Mouse (Mus musculus): ENCODE measurements around the gene Sorbs1.

The Sorbs1 gene

GRCm38 (mm10) chr19:40407186-40407585 lies 106.4 kb downstream of the Sorbs1 start:
- ChIA-PET CTCF (interaction anchor here in 3 of 4 experiments (0.7 to 1.2 kb wide), 4 partner anchors 16 to 61 kb away, joined by 3 to 5 read pairs (median 3); no protein-coding TSS in a partner anchor), POLR2A (no interaction called here)

DNA sequence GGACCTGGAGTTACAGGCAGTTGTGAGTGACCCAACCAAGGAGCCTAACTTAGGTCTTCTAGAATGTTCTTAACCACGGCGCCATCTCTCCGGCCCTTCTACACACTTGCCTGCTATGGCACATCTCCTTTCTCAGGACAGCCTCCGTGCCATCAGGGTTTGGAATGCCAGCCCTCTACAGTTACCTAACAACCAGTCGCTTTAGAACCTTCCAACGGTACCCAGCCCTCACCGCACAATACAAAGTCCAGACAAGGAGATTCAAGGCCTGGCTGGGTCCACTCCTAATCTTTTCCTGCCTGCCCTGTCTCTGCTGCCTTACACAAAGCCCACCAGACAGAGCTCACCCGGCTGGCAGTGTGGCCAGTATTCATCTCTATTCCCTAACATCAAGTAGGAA lies 106.9 kb downstream of the Sorbs1 start:
- ChIA-PET CTCF (interaction anchor here in 1 of 4 experiments (3.3 kb wide), 2 partner anchors 15 to 61 kb away, joined by 10 to 22 read pairs; no protein-coding TSS in a partner anchor), POLR2A (no interaction called here)

GRCm38 (mm10) chr19:40405808-40406207 lies 107.8 kb downstream of the Sorbs1 start:
- ChIA-PET CTCF (interaction anchor here (0.6 to 3.3 kb wide), 8 partner anchors 14 to 171 kb away, joined by 3 to 24 read pairs (median 10); no protein-coding TSS in a partner anchor), POLR2A (interaction anchor here in 1 of 4 experiments (0.5 kb wide), 1 partner anchor 153 kb away, joined by 3 read pairs; no protein-coding TSS in a partner anchor)

DNA sequence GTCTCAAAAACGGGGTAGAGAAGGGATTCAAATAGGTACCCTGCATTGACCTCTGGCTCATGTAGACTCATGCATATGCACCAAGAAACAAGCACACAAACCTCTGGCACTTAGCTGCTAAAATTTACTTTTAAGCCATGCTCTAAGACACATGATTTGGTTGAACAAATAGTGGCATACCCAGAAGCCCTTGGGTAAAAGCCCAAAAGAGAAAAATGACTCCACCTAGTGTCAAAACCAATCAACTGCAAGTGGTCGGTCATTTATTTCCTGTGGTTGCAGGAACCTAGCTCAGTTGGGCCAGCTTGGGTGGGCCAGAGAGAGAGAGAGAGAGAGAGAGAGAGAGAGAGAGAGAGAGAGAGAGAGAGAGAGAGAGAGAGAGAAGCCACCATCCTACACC lies 109.0 kb downstream of the Sorbs1 start:
- ChIA-PET POLR2A (interaction anchor here in 2 of 4 experiments (0.6 kb wide), 2 partner anchors 93 to 1234 kb away, joined by 3 to 4 read pairs; no protein-coding TSS in a partner anchor), CTCF (interaction anchor here (0.5 to 3.3 kb wide), 12 partner anchors 13 to 1080 kb away, joined by 3 to 24 read pairs (median 4); no protein-coding TSS in a partner anchor)

GRCm38 (mm10) chr19:40403999-40404398 lies 109.6 kb downstream of the Sorbs1 start:
- POLR2A ChIA-PET, result interaction anchor here in 1 of 4 experiments (0.6 to 0.7 kb wide), 2 partner anchors 17 to 60 kb away, joined by 5 read pairs; no protein-coding TSS in a partner anchor
- CTCF ChIA-PET, result interaction anchor here in 2 of 4 experiments (0.6 to 3.3 kb wide), 5 partner anchors 12 to 141 kb away, joined by 4 to 24 read pairs (median 10); no protein-coding TSS in a partner anchor

DNA sequence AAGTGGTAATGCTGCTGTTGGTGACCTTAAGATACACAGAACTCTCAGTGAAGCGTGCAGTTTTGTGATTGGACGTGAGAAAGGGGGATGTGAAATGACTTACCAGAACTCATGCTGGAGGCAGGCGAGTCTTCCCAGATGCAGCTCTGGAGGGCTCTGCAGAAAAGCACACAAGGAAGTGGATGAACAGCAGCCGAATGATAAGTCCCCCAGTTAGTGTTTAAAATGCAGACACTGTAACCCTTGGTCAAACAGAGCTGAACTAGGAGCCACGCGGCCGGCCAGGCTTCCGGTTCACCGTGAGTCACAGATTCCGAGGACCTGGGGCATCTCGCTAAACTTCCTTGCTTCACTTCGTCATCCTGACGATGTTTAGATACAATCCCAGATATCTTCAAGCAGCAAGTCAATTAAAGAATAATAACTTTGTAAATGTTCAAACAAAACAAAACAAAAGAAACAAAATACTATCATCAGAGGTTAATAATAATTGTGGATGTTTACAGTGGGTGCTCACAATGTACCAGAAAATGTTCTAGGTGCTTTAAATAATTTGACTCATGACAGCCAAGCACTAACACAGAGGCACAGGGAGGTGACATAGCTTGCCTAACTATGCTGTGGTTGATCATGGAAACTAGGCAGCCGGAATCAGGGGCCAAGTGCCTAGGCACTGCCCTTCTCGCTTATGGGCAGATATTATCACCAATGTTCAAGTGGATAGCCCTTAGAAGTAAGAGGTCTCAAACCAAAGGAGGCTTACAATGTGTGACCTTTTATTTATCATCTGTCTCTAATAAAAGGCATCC lies 111.2 kb downstream of the Sorbs1 start:
- ChIA-PET CTCF (interaction anchor here in 1 of 4 experiments (1.2 to 1.4 kb wide), 2 partner anchors 11 to 57 kb away, joined by 3 to 5 read pairs; no protein-coding TSS in a partner anchor), POLR2A (no interaction called here)

DNA sequence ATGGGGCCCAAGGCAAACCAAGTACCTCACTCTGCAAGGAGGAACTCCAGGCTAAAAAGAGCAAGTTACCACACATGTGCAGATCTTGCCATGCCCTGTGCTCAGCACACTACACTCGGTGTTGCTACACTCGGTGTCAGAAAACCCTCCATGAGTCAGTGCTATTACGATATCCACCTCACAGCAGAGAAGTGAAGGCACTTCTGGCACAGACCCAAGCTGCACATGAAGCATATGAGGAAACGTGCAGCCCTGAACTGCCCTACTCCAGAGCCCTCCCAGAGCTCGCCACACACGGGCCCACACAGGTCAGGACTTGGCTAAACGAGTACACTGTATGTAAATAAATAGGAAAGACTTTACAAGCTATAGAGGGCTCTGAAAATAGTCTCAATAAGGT lies 112.4 kb downstream of the Sorbs1 start:
- ChIA-PET CTCF (interaction anchor here in 1 of 4 experiments (0.7 kb wide), 1 partner anchor 10 kb away, joined by 4 read pairs; no protein-coding TSS in a partner anchor), POLR2A (interaction anchor here in 2 of 4 experiments (0.6 to 1.0 kb wide), 2 partner anchors 14 to 291 kb away, joined by 3 read pairs; no protein-coding TSS in a partner anchor)

- POLR2A ChIA-PET, result interaction anchor here in 1 of 4 experiments (0.6 kb wide), 2 partner anchors 55 to 292 kb away, joined by 3 to 5 read pairs; no protein-coding TSS in a partner anchor
- CTCF ChIA-PET, result interaction anchor here in 3 of 4 experiments (1.0 to 1.5 kb wide), 4 partner anchors 9 to 55 kb away, joined by 4 to 7 read pairs (median 4); no protein-coding TSS in a partner anchor
Measured at GRCm38 (mm10) chr19:40400426-40401030, 113.1 kb downstream of the Sorbs1 start.

DNA sequence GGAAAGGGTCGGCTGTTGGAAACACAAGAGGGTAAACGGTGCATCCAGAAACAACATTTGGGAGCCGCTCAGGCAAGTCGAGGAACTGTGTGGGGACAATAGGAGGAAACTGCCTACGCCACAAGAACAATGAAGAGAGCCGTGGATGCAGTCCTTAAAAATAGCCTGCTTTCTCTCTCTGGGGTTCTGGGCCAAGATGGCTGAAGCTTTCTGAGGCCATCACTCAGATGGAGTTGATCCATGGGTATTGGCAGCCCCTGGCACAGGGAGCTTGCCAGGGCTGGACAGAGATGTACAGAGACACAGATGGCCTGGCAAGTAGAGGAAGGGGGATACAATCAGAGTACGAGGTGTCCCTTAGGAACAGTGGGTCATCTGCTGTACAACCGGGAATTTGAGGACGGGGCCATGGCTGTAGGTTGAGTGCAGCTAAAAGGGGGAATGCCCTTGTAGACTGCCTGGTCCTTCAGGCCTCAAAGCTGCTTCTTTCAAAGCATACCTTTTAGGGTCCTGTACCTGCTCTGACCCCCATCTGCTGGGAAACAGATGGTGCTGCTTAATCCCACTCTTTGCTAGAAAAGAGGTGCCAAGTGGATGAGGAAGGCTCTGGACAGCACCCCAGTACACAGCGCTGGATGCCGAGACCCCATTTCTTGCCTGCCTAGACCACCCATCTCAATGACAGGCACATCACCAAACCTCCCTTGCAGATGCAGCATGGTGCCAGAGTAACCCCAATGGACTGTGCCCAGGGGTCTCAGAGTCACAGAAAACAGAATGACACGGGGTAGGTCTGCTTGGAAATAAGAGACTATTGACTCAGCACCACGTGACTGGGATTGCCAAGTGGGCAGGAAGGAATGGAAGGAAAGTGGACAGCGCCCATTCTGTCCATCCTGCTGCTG lies 117.6 kb downstream of the Sorbs1 start:
- POLR2A ChIA-PET, result interaction anchor here in 1 of 4 experiments (0.6 kb wide), 1 partner anchor 26 kb away, joined by 3 read pairs; no protein-coding TSS in a partner anchor
- CTCF ChIA-PET, result interaction anchor here in 1 of 4 experiments (0.5 kb wide), 1 partner anchor 17 kb away, joined by 4 read pairs; no protein-coding TSS in a partner anchor

DNA sequence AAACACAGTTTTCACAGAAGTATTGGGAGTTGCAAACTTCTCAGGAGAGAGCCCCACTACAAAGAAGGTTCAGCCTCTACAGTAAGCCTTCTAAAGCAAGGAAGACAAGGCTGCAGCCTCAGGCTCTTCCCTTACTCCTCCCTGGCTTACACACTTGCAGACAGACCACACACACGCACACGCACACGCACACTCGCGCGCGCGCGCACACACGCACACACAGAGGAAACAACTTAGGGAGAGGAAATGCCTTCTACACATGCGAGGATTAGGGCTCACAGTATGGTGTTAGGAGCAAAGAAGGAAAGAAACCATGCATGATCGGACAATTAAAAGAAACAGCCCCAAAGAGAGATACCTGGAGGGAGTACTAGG lies 118.3 kb downstream of the Sorbs1 start:
- POLR2A ChIA-PET, result interaction anchor here in 1 of 4 experiments (0.6 kb wide), 1 partner anchor 25 kb away, joined by 3 read pairs; no protein-coding TSS in a partner anchor
- CTCF ChIA-PET, result interaction anchor here in 3 of 4 experiments (0.5 to 1.0 kb wide), 3 partner anchors 17 to 168 kb away, joined by 3 to 6 read pairs (median 4); no protein-coding TSS in a partner anchor

GRCm38 (mm10) chr19:40394555-40395320 lies 118.8 kb downstream of the Sorbs1 start:
- POLR2A ChIA-PET, result interaction anchor here in 1 of 4 experiments (0.6 kb wide), 1 partner anchor 25 kb away, joined by 3 read pairs; no protein-coding TSS in a partner anchor
- CTCF ChIA-PET, result interaction anchor here in 3 of 4 experiments (0.6 to 1.0 kb wide), 4 partner anchors 49 to 195 kb away, joined by 3 to 10 read pairs (median 6); no protein-coding TSS in a partner anchor

DNA sequence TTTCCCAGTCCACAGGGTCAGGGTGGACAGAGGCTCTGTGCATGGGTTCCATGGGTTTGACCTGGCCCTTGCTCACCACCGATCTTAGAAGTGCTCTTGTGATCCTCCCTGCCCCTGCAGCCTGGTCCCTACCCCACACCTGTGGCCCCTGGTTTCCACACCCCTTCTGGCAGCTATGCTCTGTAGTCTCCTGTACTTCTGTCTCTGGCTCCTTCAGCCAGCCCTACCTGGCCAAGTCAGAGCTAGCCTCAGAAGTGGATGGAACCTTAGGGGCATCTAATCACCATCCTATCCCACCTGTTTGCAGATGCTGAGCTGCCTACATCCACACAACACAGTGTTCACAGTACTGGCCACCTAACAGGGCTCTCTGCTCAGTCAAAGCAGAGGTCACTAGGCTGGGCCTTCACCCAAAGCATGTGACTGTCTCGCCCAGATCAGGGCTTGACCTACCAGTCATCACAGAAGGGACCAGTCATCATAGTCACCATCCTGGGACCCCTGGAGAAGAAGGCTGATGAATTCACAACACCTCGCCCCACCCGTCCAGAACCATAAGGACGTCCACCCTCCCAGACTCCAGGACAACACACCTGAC lies 120.7 kb downstream of the Sorbs1 start:
- CTCF ChIA-PET, result interaction anchor here in 3 of 4 experiments (1.0 to 1.9 kb wide), 4 partner anchors 12 to 330 kb away, joined by 3 to 22 read pairs (median 11); no protein-coding TSS in a partner anchor
- POLR2A ChIA-PET, result no interaction called here

DNA sequence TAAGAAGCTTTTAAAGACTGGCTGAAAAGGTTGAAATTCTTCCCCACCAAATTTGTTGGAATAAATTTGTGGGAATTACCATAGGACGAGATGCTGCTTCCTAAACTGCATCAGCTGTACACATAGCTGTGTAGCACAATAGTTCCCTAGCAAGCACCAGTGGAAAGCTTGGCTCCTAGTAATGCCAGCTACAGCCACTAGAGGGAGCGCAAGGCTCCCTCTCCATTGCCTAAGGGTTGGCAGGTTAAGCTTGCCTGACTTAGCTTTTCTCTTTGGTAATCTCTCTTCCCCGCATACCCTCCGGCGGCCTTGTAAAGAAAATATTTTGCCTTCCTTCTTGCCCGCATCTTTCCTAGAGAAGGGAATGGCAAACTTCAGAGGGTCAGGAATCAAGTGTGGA lies 122.1 kb downstream of the Sorbs1 start:
- ChIA-PET POLR2A (interaction anchor here in 3 of 4 experiments (0.6 to 1.4 kb wide), 3 partner anchors 9 to 270 kb away, joined by 3 to 10 read pairs (median 3); no protein-coding TSS in a partner anchor), CTCF (interaction anchor here (0.5 to 2.3 kb wide), 79 partner anchors 8 to 625 kb away, joined by 3 to 24 read pairs (median 4); partner anchors contain the start of genes Aldh18a1 (in 1 of the 4), Entpd1 (in 1 of the 4), Sorbs1 (in 1 of the 4) and Tctn3 (in 1 of the 4))

DNA sequence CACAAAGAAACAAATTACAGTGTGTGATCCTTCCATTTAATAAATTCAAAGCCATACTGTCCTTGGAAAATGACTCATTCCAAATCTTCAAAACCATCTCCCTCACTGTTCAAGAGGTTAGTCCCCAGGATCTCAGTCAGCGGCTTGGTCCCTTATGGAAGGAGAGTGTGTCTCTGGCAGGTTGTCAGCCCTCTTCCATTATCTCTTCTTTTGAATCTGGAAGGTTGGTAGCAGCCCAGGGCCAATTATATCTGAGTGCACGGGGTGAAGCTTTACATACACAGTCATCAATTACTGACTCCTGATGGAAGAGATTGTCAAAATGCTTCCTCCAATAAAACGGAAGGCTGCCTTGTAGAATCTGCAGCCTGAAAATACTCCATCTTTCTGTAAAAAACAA lies 126.7 kb downstream of the Sorbs1 start:
- POLR2A ChIA-PET, result no interaction called here
- CTCF ChIA-PET, result interaction anchor here in 1 of 4 experiments (0.6 kb wide), 1 partner anchor 41 kb away, joined by 5 read pairs; no protein-coding TSS in a partner anchor

- ChIA-PET CTCF (interaction anchor here in 1 of 4 experiments (0.8 kb wide), 1 partner anchor 42 kb away, joined by 3 read pairs; no protein-coding TSS in a partner anchor), POLR2A (no interaction called here)
Measured at GRCm38 (mm10) chr19:40385334-40385733, 128.2 kb downstream of the Sorbs1 start.

GRCm38 (mm10) chr19:40383931-40384330 lies 129.6 kb downstream of the Sorbs1 start:
- CTCF ChIA-PET, result interaction anchor here in 3 of 4 experiments (0.6 to 1.2 kb wide), 7 partner anchors 9 to 130 kb away, joined by 3 to 5 read pairs (median 3); partner anchors contain the start of gene Sorbs1 (in 1 of the 3)

More at GRCm38 (mm10) chr19:40383931-40384330, 129.6 kb downstream of the Sorbs1 start:
- POLR2A ChIA-PET, result no interaction called here
